Mouse (Mus musculus) cortical plate, adult 2 months (tissue): ENCODE results near the gene Nxpe5.

Experiments
- CTCF ChIP-seq: fragments of 200-500 bp; IDR thresholded peaks from 2 replicates; pipeline ENCODE4 v1.5.1; 2011; ENCODE audit warnings: mild to moderate bottlenecking, control low read depth, low read length; ENCODE audit not compliant: insufficient read depth; ENCODE audit errors: extremely low read depth
- POLR2A ChIP-seq: fragments of 200-500 bp; IDR thresholded peaks from 2 replicates; pipeline ENCODE4 v1.6.1; 2011; ENCODE audit warnings: mild to moderate bottlenecking, low read length, control low read depth; ENCODE audit not compliant: insufficient read depth; ENCODE audit errors: extremely low read depth

DNA sequence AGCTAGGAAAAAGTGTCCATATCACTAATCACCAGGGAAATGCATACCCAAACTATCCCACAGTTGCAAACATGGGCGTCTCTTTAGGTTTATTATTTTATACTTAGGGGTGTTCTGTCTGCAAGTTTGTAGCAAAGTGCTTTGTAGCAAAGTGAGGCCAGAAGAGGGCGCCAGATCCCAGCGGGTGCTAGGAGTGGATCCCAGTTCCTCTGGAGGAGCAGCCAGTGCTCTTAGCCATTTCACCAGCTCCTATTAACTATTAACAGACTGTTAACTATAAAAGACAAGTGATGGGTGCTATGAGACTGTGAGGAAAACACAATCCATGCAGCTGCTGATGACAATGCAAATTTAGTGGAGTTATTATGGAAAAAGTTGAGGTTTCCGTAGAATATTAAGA lies 3.6 kb upstream of the Nxpe5 start:
- TF ChIP-seq POLR2A (no peak), CTCF (peak; percentile 81)
